Mouse (Mus musculus): ENCODE results near the gene Esrrg.

DNA sequence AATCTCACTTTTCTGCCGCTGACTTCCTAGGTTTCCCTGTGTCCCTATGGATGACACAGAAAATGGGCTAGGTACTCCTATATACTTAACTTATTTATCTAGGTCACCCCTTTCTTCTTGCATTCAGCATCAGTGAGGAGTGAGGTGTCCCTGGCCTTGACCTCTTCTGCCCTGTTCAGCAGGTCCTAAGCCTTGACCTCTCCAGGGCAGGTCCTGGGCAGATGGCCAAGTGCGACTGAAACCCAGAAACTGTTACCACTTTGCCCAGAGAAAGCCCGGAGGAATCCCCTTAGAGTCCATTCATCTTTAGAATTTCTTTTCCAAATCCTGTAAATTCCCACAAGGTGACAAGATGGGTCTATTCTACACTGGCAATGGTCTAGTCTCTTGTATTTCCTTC lies 201.0 kb downstream of the Esrrg start:
- TF ChIP-seq CTCF (conservative IDR thresholded peaks at IDR 0.05; ENCODE audit: low read length) (no peak), POU5F1 (IDR thresholded peaks at IDR 0.05; ENCODE audit: borderline replicate concordance, low read length) (no peak)

Data from E14TG2a.4 (cell line).